Mouse (Mus musculus) liver, adult 2 months (tissue): ENCODE measurements around the gene Rnf141. TPM values are rescaled to one million over a fixed set of nuclear protein-coding genes. Genes with fewer than 3 reads are reported as not detected.
A peak's percentile ranks its signal among the peaks of the same experiment; 100 is the strongest.

Experiments used
- DNase-seq: peaks from one replicate; pipeline ENCODE4 v3.0.0-alpha.2; 2011; ENCODE audit warnings: low read depth, low spot score; ENCODE audit errors: extremely low read depth
- H3K27ac ChIP-seq: fragments of 200-500 bp; replicated peaks from 2 replicates; pipeline ENCODE4 v1.5.1; 2012; ENCODE audit warnings: low read depth, mild to moderate bottlenecking, control low read depth, inconsistent platforms, low read length; ENCODE audit not compliant: insufficient read depth
- H3K27me3 ChIP-seq: fragments of 200-500 bp; 2 replicates; pipeline ENCODE4 v1.6.1; 2012; ENCODE audit warnings: mild to moderate bottlenecking, moderate library complexity, low read length, inconsistent platforms; ENCODE audit not compliant: control insufficient read depth, insufficient read depth
- H3K36me3 ChIP-seq: fragments of 200-500 bp; 2 replicates; pipeline ENCODE4 v1.6.1; 2012; ENCODE audit warnings: low read length, inconsistent platforms; ENCODE audit not compliant: control insufficient read depth, insufficient read depth
- H3K4me1 ChIP-seq: fragments of 200-500 bp; 2 replicates; pipeline ENCODE4 v1.6.1; 2011; ENCODE audit warnings: low read length; ENCODE audit not compliant: control insufficient read depth, insufficient read depth
- H3K4me3 ChIP-seq: fragments of 200-500 bp; 2 replicates; pipeline ENCODE4 v1.5.1; 2011; ENCODE audit warnings: low read depth, mild to moderate bottlenecking, control low read depth, low read length, moderate library complexity; ENCODE audit not compliant: insufficient read depth
- H3K79me2 ChIP-seq: fragments of 200-500 bp; 2 replicates; pipeline ENCODE4 v1.6.1; 2012; ENCODE audit warnings: inconsistent platforms, mild to moderate bottlenecking, low read length, moderate library complexity; ENCODE audit not compliant: control insufficient read depth, insufficient read depth
- H3K9ac ChIP-seq: fragments of 200-500 bp; 2 replicates; pipeline ENCODE4 v1.6.1; 2012; ENCODE audit warnings: low read depth, mild to moderate bottlenecking, control low read depth, inconsistent platforms, low read length
- CTCF ChIP-seq: fragments of 200-500 bp; IDR thresholded peaks from 2 replicates; pipeline ENCODE4 v1.5.1; 2011; ENCODE audit warnings: low read depth, low read length, control low read depth
- POLR2A ChIP-seq: fragments of 200-500 bp; IDR thresholded peaks from 2 replicates; pipeline ENCODE4 v1.6.1; 2011; ENCODE audit warnings: low read length, control low read depth; ENCODE audit not compliant: insufficient read depth; ENCODE audit errors: extremely low read depth
- WGBS: fragments of 180-500 bp; shearing (Covaris S2); methylation state at CpG from one replicate; pipeline ENCODE4 v1.1.7; 2018; 5-methylcytosine and 5-hydroxymethylcytosine counted together
- polyA plus RNA-seq: library from polyadenylated mRNA; depleted of rRNA; stranded (reverse); fragments of >200 nt; gene quantifications from 2 replicates; pipeline ENCODE4 v1.2.3, GENCODE M21; 2012
- total RNA-seq: library from RNA; depleted of rRNA; stranded (reverse); fragments of >200 nt; gene quantifications from 2 replicates; pipeline ENCODE4 v1.2.3, GENCODE M21; 2014

The Rnf141 gene
- total and polyA plus RNA-seq, 2 experiments: 20.6 to 63.4 TPM

- H3K4me3 ChIP-seq: peak within 1 kb of the TSS; percentile 60
- H3K27ac ChIP-seq: peak within 1 kb of the TSS; percentile 13
- H3K9ac ChIP-seq: peak within 1 kb of the TSS; percentile 81
- DNase-seq: no peak
- H3K79me2 ChIP-seq: no peaks in the 10 kb centered on the region
- H3K36me3 ChIP-seq: no peaks in the 10 kb centered on the region
- H3K27me3 ChIP-seq: peaks cover 4% of the 10 kb centered on the region; the same call in 1 of the 2 replicates
- WGBS: 34% methylated on average over 16 of the region's 16 CpGs
- H3K4me1 ChIP-seq: 0 out of 2 replicates have a peak, but pooled peaks cover 2% of the 10 kb centered on the region
- TF ChIP-seq POLR2A: no peak
- TF ChIP-seq CTCF: no peak
Observed at GRCm38 (mm10) chr7:110768001-110768400, 76.3 kb downstream of the Rnf141 start, which contains the start of gene Ampd3. TSS of gene Ampd3 (plus strand) at chr7:110768206.

DNA sequence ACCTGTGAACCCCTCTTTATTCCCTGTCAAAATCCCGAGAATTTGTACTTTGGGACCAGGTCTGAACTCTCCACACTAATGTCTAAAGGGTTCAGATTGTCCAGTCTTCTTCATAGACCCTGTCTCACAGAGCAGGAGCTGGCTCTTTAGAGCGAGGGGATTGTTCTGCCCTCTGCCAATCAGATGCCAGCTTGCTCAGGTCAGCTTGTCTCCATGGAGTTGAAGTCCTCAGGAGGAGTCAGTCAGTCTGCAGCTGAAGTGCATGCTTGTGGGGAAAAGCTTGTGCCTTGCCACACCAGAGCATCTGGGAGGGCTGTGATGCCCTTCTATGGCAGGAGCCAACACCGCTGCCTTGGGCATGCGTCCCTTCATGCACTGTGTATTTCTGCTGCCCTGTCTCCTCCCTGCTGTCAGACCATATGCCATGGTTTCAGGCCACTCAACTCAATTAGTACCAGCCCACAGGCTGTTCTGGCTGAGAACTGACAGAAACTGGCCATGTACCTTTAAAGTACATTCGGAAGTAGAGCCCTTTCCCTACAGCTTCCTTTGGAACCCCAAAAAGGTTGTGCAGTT is 81.6 kb downstream of the Rnf141 start:
- H3K27me3 ChIP-seq: no peaks in the 10 kb centered on the region; the same call in 1 of the 2 replicates
- no peak overlapping the region for H3K4me3 ChIP-seq
- WGBS: 84% methylated on average over 5 of the region's 5 CpGs
- DNase-seq: no peak
- no peaks in the 10 kb centered on the region for H3K4me1 ChIP-seq
- no peaks in the 10 kb centered on the region for H3K36me3 ChIP-seq
- no peak overlapping the region for H3K27ac ChIP-seq
- TF ChIP-seq CTCF: no peak
- H3K9ac ChIP-seq: no peak overlapping the region
- H3K79me2 ChIP-seq: no peaks in the 10 kb centered on the region

DNA sequence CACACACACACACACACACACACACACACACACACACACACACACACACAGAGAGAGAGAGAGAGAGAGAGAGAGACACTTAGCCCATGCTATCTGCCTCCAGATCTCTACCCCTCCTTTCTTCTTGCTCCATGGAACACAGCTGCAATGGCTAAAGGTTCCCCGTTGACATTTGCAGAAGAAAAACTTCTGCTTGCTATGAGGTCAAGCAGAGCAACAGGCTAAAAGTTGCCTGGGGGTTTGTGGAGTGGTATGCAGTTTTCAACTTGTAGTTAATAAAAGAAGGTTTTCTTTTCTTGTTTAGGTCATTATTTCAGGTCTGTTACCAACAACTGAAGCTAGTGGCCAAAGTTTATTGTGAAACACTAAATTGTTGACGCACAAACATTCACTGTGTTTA is 87.8 kb downstream of the Rnf141 start:
- TF ChIP-seq CTCF (no peak), POLR2A (no peak)
- no peaks in the 10 kb centered on the region for H3K4me1 ChIP-seq
- H3K27me3 ChIP-seq: no peaks in the 10 kb centered on the region; the same call in 1 of the 2 replicates
- H3K27ac ChIP-seq: no peak overlapping the region
- no peak overlapping the region for H3K4me3 ChIP-seq
- H3K79me2 ChIP-seq: no peaks in the 10 kb centered on the region
- WGBS: 34% methylated on average over 2 of the region's 2 CpGs
- H3K36me3 ChIP-seq: no peaks in the 10 kb centered on the region
- DNase-seq: peak; percentile 55
- H3K9ac ChIP-seq: no peak overlapping the region

- TF ChIP-seq POLR2A (no peak), CTCF (no peak)
- H3K4me3 ChIP-seq: no peak overlapping the region
- 59% methylated on average over 5 of the region's 5 CpGs for WGBS
- H3K4me1 ChIP-seq: no peaks in the 10 kb centered on the region
- DNase-seq: peak; percentile 28
- H3K27ac ChIP-seq: no peak overlapping the region
- H3K27me3 ChIP-seq: no peaks in the 10 kb centered on the region
- H3K36me3 ChIP-seq: no peaks in the 10 kb centered on the region
- no peaks in the 10 kb centered on the region for H3K79me2 ChIP-seq
- H3K9ac ChIP-seq: no peak overlapping the region
Observed at GRCm38 (mm10) chr7:110753926-110754330, 90.3 kb downstream of the Rnf141 start.

DNA sequence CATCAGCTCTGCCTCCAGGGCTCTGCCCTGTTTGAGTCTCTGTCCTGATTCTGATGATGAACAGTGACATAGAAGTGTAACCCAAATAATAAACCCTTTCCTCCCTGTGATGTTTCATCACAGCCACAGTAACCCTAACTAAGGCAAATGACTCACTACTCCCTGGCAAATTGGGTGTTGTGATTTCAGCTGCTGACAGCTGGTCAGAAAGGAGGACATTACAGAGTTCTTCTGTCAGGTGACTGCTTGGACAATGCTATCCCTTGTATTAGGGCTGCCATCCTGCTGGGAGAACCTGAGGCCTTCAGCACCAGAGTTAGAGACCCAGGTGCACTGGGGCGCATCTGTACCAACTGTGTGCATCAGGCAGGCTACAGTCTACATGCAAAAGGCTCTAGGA is 90.9 kb downstream of the Rnf141 start:
- Histone ChIP-seq H3K27ac (no peak overlapping the region), H3K36me3 (no peaks in the 10 kb centered on the region), H3K79me2 (no peaks in the 10 kb centered on the region), H3K9ac (no peak overlapping the region), H3K4me3 (no peak overlapping the region), H3K27me3 (no peaks in the 10 kb centered on the region), H3K4me1 (no peaks in the 10 kb centered on the region)
- 95% methylated on average over 1 of the region's 1 CpGs for WGBS
- TF ChIP-seq CTCF (no peak), POLR2A (no peak)
- DNase-seq: no peak

DNA sequence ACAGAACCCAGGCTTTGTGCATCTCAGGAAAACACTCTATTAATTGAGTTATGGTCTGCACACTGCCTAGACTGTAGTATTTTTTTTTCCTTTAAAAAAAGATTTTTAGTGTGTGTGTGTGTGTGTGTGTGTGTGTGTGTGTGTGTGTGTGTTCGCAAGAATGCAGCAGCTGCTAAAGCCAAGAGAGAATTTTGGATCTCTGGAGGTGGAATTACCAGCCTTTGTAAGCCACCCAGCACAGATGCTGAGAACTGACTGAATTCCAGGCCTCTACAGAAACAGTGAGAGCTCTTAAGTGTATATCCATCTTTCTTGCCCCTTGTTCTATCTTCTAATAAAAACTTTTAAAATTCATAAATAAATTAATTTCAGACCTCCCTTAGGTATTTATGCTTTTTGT is 92.6 kb downstream of the Rnf141 start:
- Histone ChIP-seq H3K27ac (no peak overlapping the region), H3K4me3 (no peak overlapping the region), H3K27me3 (no peaks in the 10 kb centered on the region), H3K9ac (no peak overlapping the region), H3K4me1 (no peaks in the 10 kb centered on the region), H3K79me2 (no peaks in the 10 kb centered on the region), H3K36me3 (no peaks in the 10 kb centered on the region)
- TF ChIP-seq CTCF: no peak
- TF ChIP-seq POLR2A: no peak
- DNase-seq: no peak
- 93% methylated on average over 1 of the region's 1 CpGs for WGBS
